Mouse (Mus musculus): ENCODE results near the gene Anpep. TPM values are rescaled to one million over a fixed set of nuclear protein-coding genes. Genes with fewer than 3 reads are reported as not detected.

Gene Anpep
- not detected for polyA plus RNA-seq (2017; shearing (Covaris generic))

GRCm38 (mm10) chr7:79860811-79861210, at the start of gene Anpep:
Gene Anpep (minus strand): TSS chr7:79861059.

GRCm38 (mm10) chr7:79810611-79811506, 50.0 kb downstream of the Anpep start, which contains the start of gene Mesp2:
Gene Mesp2 (plus strand): TSS chr7:79810727.

GRCm38 (mm10) chr7:79793688-79794087, 67.2 kb downstream of the Anpep start, which contains the start of gene Mesp1:
Gene Mesp1 (minus strand): TSS chr7:79793788.

Other genes with a start within 250 kb of the Anpep start
- gene Rhcg, start 243.4 kb downstream of the Anpep start, polyA plus RNA-seq (2017; shearing (Covaris generic)), result not detected
- gene Ticrr, start 200.9 kb downstream of the Anpep start, polyA plus RNA-seq (2017; shearing (Covaris generic)), result 2.1 TPM
- gene Kif7, start 145.3 kb downstream of the Anpep start, polyA plus RNA-seq (2017; shearing (Covaris generic)), result 0.23 TPM
- not detected for gene Plin1, start 128.2 kb downstream of the Anpep start, polyA plus RNA-seq (2017; shearing (Covaris generic))
- 7.5 TPM for gene Pex11a, start 117.9 kb downstream of the Anpep start, polyA plus RNA-seq (2017; shearing (Covaris generic))
- 0.17 TPM for gene Wdr93, start 117.9 kb downstream of the Anpep start, polyA plus RNA-seq (2017; shearing (Covaris generic))
- gene Mesp1, start 67.3 kb downstream of the Anpep start, polyA plus RNA-seq (2017; shearing (Covaris generic)), result not detected
- gene Mesp2, start 50.3 kb downstream of the Anpep start, polyA plus RNA-seq (2017; shearing (Covaris generic)), result 0.15 TPM
- gene Ap3s2, start 59.6 kb upstream of the Anpep start, polyA plus RNA-seq (2017; shearing (Covaris generic)), result 32.0 TPM
- 0.12 TPM for gene Arpin, start 74.3 kb upstream of the Anpep start, polyA plus RNA-seq (2017; shearing (Covaris generic))
- 3.4 TPM for gene Zfp710, start 163.8 kb upstream of the Anpep start, polyA plus RNA-seq (2017; shearing (Covaris generic))

Measured in inflammation-experienced regulatory T-cells, adult 16 weeks (primary cell).